Mouse (Mus musculus) retina, postnatal 7 days (tissue): ENCODE results near the gene Ly9.

ENCODE experiments used
- DNase-seq: peaks from one replicate; pipeline ENCODE4 v3.0.0-alpha.2; 2012; ENCODE audit warnings: low read depth, low spot score

Ly9 gene

GRCm38 (mm10) chr1:171607176-171607575, at the start of gene Ly9:
Gene Ly9 (minus strand): TSS chr1:171607410.
- no peak for DNase-seq

GRCm38 (mm10) chr1:171652734-171653133, 45.5 kb upstream of the Ly9 start, which contains the start of gene Slamf7:
Gene Slamf7 (minus strand): TSS chr1:171653035.
- no peak for DNase-seq

- DNase-seq: no peak
These were observed 41.6 kb upstream of the Ly9 start for GRCm38 (mm10) chr1:171648840-171649239.

- DNase-seq: no peak
These were observed 40.5 kb upstream of the Ly9 start for GRCm38 (mm10) chr1:171647716-171648115.

GRCm38 (mm10) chr1:171646429-171646940, 39.3 kb upstream of the Ly9 start:
- no peak for DNase-seq

GRCm38 (mm10) chr1:171643612-171644011, 36.4 kb upstream of the Ly9 start:
- no peak for DNase-seq

- DNase-seq: no peak
These were observed 33.6 kb upstream of the Ly9 start for GRCm38 (mm10) chr1:171640796-171641195.

GRCm38 (mm10) chr1:171638686-171639085, 31.5 kb upstream of the Ly9 start:
- no peak for DNase-seq

GRCm38 (mm10) chr1:171637101-171637500, 29.9 kb upstream of the Ly9 start:
- no peak for DNase-seq

- no peak for DNase-seq
These were observed 28.5 kb upstream of the Ly9 start for GRCm38 (mm10) chr1:171635696-171636095.

- DNase-seq: no peak
These were observed 24.2 kb upstream of the Ly9 start for GRCm38 (mm10) chr1:171631447-171631846.

GRCm38 (mm10) chr1:171630912-171631311, 23.7 kb upstream of the Ly9 start:
- DNase-seq: no peak

GRCm38 (mm10) chr1:171630041-171630440, 22.8 kb upstream of the Ly9 start:
- no peak for DNase-seq

GRCm38 (mm10) chr1:171629168-171629567, 22.0 kb upstream of the Ly9 start:
- no peak for DNase-seq

- DNase-seq: no peak
These were observed 20.6 kb upstream of the Ly9 start for GRCm38 (mm10) chr1:171627801-171628200.

GRCm38 (mm10) chr1:171620091-171620490, 12.9 kb upstream of the Ly9 start:
- no peak for DNase-seq

GRCm38 (mm10) chr1:171619645-171620044, 12.4 kb upstream of the Ly9 start:
- DNase-seq: no peak

- DNase-seq: no peak
These were observed 11.8 kb upstream of the Ly9 start for GRCm38 (mm10) chr1:171619001-171619400.

GRCm38 (mm10) chr1:171616881-171617515, 9.8 kb upstream of the Ly9 start:
- no peak for DNase-seq

GRCm38 (mm10) chr1:171613962-171614361, 6.8 kb upstream of the Ly9 start:
- DNase-seq: no peak

GRCm38 (mm10) chr1:171610781-171611180, 3.6 kb upstream of the Ly9 start:
- no peak for DNase-seq

GRCm38 (mm10) chr1:171610026-171610425, 2.8 kb upstream of the Ly9 start:
- DNase-seq: no peak

GRCm38 (mm10) chr1:171606656-171607055, 554 bp downstream of the Ly9 start:
- no peak for DNase-seq

GRCm38 (mm10) chr1:171604686-171605085, 2.5 kb downstream of the Ly9 start:
- no peak for DNase-seq
